Mouse (Mus musculus) olfactory bulb, adult 2 months (tissue): ENCODE results near the gene Ada.

Experiments
- CTCF ChIP-seq: fragments of 200-500 bp; IDR thresholded peaks from 2 replicates; pipeline ENCODE4 v1.5.1; 2012; ENCODE audit warnings: low read depth, mild to moderate bottlenecking, low read length, moderate library complexity; ENCODE audit not compliant: insufficient read depth
- POLR2A ChIP-seq: fragments of 200-500 bp; IDR thresholded peaks from 2 replicates; pipeline ENCODE4 v1.6.1; 2012; ENCODE audit warnings: mild to moderate bottlenecking, low read depth, low read length, moderate library complexity; ENCODE audit not compliant: insufficient read depth

GRCm38 (mm10) chr2:163703599-163704260 lies 46.3 kb downstream of the Ada start:
- TF ChIP-seq POLR2A (no peak), CTCF (no peak)
